Mouse (Mus musculus) ovary, postnatal 10 days (tissue): ENCODE measurements around the gene Slc1a3.

Experiments
- DNase-seq: peaks from one replicate; pipeline ENCODE4 v3.0.0; 2022; ENCODE audit warnings: low spot score

Slc1a3 gene

DNA sequence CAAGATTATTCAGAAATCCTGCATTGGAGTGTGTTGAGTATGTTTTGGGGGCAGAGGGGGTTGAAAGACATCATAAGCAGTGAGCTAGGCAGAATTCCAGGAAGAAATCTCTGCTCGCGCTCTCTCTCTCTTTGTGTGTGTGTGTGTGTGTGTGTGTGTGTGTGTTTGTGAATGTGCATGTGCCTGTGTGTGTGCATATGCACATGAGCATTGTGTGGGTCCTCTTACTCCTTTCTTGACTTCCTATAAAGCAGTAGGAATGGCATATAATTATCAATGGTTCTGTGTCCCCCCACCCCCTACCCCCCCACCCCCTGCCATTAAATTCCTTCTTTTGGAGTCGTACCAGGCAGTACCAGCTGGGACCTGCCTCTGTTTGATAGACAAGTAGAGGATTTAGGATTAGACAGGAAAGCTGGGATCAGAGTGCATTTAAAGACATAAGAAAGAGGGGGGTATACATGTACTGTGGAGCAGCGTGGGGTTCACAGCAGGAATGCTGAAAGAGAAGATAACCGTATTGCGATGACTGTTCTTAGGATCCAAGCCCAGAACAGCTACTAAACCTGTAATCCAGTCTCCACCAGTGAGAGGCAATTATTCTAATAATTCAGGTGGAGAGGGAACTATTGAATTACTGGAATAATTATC lies 104.9 kb downstream of the Slc1a3 start:
- DNase-seq = no peak

DNA sequence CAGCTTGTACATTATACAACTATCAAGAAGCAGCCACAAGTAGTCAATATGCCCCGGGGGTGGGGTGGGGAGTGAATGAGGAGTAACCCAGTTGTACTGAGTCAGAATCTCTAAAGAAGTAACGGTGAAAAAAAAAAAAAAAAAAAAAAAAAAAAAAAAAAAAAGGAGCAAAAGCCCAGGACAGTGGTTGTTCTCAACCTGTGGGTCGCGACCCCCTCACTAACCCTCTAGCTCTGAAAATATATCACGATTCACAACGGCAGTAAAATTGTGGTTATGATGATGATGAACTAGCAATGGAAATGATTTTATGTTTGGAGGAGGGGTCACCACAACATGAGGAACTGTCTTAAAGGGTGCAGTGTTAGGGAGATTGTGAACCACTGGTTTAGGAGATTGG lies 108.2 kb downstream of the Slc1a3 start:
- DNase-seq = no peak

DNA sequence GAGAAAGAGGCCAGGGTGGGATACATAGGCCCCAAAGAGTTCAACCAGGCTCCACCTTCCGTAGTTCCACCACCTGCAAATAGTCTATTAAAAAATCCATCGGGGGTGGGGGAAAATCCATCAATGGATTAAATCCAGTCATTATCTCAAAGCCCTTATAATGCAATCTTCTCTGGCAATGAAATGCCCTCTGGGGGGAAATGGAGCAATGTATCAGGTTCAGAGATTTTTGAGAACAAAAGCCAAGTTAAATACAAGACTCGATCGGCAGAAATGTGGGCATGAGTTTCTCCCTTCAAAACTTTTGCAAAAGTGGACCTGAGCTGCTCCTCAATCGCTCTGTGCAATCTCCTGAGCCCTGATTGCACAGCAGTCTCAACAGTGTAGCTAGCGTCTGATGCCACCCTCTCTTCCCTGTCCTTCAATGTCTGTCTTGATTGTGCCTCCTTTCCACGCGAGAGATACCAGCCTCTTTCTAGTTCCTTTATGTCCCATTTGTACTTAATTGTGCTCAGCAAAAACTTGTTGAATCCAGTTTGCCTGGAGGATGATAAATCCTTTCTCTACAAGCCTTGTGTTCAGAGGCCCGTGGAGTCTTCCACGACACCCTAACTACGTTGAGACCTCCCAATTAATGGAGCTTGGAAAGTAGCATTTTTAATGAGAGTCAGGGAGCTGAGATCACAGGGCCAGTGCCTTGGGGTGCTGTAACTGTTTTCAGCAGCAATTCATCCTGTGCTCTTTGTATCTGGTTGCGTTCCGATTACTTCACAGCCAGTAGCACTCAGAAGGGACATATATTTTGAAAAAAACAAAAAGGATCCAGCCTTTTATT lies 109.0 kb downstream of the Slc1a3 start:
- no peak for DNase-seq

DNA sequence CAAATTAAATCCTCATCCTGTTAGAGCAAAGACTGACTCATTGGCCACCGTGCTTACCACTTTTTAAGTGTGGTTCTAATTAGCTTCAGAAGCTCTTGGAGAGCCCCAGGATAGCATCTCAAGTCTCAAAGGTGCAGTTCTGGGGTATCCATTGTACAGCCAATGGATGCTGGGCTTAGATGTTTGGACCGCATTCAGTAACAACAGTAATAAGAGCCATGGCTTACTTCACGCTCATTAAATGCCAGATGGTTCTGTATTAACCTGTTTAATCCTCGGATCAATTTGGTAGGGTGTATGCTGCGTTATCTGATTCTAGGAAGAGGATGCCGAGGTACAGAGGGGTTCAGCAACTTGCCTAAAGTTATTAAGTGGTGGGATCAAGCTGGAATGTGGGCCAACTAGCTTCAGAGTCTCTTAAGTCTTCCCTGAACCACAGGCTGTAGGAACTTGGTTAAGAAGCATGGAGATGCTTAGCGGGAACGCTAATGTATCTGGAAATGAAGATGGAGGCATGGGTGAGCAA lies 114.1 kb downstream of the Slc1a3 start:
- no peak for DNase-seq

DNA sequence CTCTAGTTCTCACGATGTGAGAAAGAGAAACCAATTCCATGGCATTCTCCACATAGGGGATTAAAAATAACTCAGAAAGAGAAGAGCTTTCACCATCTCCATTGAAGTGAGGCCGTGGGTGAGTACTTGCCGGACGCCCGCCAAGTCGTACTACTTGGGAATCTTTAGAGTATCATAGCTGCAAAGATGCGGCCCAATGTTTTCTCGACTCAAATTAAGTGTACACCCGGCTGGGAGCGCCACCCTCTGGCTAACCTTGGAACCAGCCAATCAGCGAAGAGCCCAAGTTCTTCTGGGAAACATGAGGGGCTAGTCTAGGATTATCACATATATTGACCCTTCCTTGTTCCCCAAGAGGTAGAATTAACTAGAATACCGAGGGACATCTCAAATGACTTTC lies 115.3 kb downstream of the Slc1a3 start:
- no peak for DNase-seq

DNA sequence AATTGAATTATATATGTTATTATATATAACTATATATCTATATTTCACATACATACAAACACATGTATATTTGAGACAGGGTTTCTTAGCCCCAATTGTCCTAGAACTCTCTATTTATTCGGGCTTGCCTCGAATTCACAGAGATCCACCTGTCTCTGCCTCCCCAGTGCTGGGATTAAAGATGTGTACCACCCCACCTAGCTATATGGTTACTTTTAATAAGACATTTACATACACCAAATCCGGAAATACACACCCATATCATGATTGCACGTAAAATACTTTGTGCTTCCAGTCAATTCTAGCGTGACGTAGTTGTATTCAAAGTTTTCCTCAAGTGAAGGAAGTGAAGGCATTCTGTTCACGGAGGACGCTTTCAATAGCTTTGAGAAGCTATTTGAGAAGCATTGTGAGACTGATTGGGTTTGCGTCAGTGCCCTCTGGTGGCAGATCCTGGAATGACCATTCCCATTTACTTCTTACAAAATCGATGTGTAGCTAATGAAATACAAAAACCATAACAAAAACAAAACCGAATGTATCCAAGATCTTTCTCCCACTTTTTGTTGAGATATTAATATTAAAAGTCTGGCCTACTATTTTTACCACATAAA lies 121.0 kb downstream of the Slc1a3 start:
- DNase-seq = peak; percentile 15

DNA sequence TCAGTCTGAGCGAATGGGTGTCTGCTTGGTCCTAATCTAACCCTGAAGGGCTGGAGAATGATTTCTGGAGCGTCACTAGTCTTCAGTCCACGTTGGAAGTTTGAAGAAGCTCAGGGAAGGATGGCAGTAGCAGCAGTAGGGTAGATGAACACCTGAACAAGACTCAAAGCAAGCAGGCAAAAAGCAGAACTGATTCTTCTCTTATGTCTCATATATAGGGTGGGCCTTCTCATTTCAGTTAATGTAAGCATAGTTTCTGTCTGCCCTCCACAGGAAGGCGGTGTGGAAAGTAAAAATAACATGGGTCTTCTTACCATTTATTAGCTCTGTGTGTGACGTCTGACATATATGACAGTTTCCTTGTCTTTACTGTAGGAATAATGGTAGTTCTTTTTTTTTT lies 122.5 kb downstream of the Slc1a3 start:
- DNase-seq = no peak

DNA sequence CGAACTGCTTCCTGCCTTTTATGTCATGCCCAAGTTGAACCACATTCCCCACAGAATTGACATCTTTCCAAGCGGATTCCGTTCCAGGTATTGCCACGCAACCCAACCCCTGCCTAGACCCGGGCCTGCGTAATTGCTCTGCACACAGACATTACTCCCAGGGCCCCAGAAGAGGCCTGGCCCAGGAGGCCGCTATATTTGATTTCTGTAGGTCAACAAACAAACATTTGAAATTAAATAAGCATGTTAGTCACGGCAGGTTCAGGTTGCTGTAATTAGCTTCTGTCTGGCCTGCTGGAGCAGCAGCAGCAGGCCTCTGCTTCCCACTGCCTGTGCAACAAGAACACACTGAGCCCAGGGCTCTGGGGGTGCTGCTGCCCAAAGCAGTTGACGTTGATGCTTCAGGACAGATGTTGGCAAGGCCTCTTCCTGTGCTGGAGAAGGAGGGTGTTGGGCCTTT lies 123.7 kb downstream of the Slc1a3 start:
- DNase-seq = no peak
